Mouse (Mus musculus) stomach, embryonic 15.5 days (tissue): ENCODE measurements around the gene Gm20916. TPM values are rescaled to one million over a fixed set of nuclear protein-coding genes. Genes with fewer than 3 reads are reported as not detected.
"Not testable (repeated sequence)": the region's sequence is repeated elsewhere in the genome, so short reads cannot be mapped to it uniquely, and the experiment has no call there.

Experiments used
- ATAC-seq: fragments of 200-750 bp; cut with Nextera tagmentation; 2 replicates; pipeline ENCODE4 v1.8.0; 2017; ENCODE audit warnings: low read depth, moderate number of reproducible peaks, moderate TSS enrichment; ENCODE audit not compliant: insufficient read depth, low FRiP score
- H3K27ac ChIP-seq: fragments of 300-500 bp; sonication (generic); 2 replicates; pipeline ENCODE4 v1.5.1; 2015; ENCODE audit warnings: mild to moderate bottlenecking, inconsistent platforms
- H3K27me3 ChIP-seq: fragments of 300-500 bp; sonication (generic); replicated peaks from 2 replicates; pipeline ENCODE4 v1.6.1; 2015; ENCODE audit warnings: inconsistent platforms
- H3K36me3 ChIP-seq: fragments of 300-500 bp; sonication (generic); 2 replicates; pipeline ENCODE4 v1.6.1; 2015; ENCODE audit warnings: inconsistent platforms
- H3K4me1 ChIP-seq: fragments of 300-500 bp; sonication (generic); 2 replicates; pipeline ENCODE4 v1.6.1; 2015; ENCODE audit warnings: inconsistent platforms
- H3K4me2 ChIP-seq: fragments of 300-500 bp; sonication (generic); 2 replicates; pipeline ENCODE4 v1.6.1; 2015; ENCODE audit warnings: mild to moderate bottlenecking, inconsistent platforms
- H3K4me3 ChIP-seq: fragments of 300-500 bp; sonication (generic); replicated peaks from 2 replicates; pipeline ENCODE4 v1.5.1; 2015; ENCODE audit warnings: inconsistent platforms
- H3K9ac ChIP-seq: fragments of 300-500 bp; sonication (generic); 2 replicates; pipeline ENCODE4 v1.6.1; 2015; ENCODE audit warnings: inconsistent platforms
- H3K9me3 ChIP-seq: fragments of 300-500 bp; sonication (generic); 2 replicates; pipeline ENCODE4 v1.6.1; 2016; ENCODE audit warnings: inconsistent platforms
- WGBS: fragments of 180-500 bp; shearing (Covaris S2); methylation state at CpG from one replicate; pipeline ENCODE4 v1.1.7; 2015; 5-methylcytosine and 5-hydroxymethylcytosine counted together
- polyA plus RNA-seq: library from polyadenylated mRNA; unstranded; fragments of >200 nt; fragmentation: Nextera tagmentation; extraction: Ambion mirVana; gene quantifications from 2 replicates; pipeline ENCODE4 v1.2.1, GENCODE M21; 2015

Gene Gm20916
- polyA plus RNA-seq = not detected in 2 replicates

DNA sequence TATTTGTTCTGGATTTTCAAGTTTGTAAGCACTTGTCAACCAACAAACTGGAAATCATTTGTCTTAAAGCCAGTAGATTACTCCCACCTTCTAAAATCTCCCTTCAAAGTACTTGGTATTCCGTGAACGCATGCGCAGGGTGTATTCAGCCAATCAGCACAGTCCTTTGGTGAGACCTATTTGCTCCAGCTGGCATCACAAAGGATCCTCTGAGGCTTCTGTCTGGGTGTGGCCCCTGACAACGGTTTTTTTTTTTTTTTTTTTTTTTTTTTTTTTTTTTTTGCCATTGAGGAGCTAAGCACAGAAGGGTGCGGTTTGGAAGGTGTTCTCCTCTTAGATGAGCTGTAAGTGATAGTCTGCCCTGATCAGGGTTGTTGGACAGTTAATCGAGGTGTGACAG lies at the start of gene Gm20916:
Gene Gm20916 (plus strand): TSS at position 301 of the 400 bp plus-strand sequence.
- not testable (repeated sequence) for H3K4me3 ChIP-seq, H3K27ac ChIP-seq, H3K27me3 ChIP-seq, H3K4me2 ChIP-seq, ATAC-seq, H3K9me3 ChIP-seq, H3K9ac ChIP-seq, H3K36me3 ChIP-seq, H3K4me1 ChIP-seq
- no CpG with 5 or more reads among the region's 6 CpGs for WGBS

Other genes with a start within 250 kb of the Gm20916 start
- not detected in 2 replicates for gene Gm20917, start 168.4 kb upstream of the Gm20916 start, polyA plus RNA-seq